Mouse (Mus musculus) lung, postnatal 4 days (tissue): ENCODE measurements around the gene Pgam2.

Experiments used
- DNase-seq, 2 experiments: peaks; one replicate each; pipeline ENCODE4 v3.0.0; 2021

Gene Pgam2

DNA sequence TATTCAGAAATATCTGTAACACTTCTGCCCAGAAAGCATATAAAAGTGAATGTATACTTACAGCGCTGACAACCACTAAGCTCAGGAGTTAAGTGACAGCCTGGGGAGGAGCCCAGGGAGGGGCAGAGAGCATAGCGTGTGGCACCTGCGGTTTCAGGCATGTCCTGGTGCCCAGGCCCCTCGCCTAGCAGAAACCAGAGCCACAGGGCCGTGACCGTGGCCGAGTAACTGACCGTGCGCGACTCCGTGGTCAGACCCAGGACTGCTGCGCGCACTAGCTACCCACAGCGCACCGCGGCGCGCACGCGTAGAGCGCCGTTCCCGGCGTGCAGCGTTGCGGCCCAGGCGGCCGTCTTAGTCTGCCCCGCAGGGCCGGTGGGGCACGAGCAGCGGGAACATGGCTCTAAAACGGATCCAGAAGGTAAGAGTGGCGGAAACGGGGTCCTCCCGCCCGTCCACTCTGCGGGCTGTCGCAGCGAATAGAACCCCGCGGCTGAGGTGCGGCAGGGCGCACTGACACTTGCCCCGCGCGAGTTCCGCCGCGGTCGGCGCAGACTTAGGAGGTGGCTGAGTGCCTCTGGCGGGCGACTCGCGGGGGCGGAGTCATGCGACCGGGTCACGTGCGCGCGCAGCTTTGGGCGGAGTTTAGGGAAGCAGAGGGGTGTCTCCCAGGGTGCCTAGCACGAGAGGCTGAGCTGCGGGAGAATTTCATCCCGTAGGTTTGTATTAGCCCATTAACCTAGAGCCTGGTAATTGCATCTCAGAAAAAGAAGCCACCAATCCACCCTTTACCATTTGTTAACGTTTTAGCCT lies 41.5 kb downstream of the Pgam2 start, which contains the start of gene Urgcp:
Urgcp (minus strand) TSS at position 557 of the 813 bp plus-strand sequence.
- DNase-seq: peak; percentile 95 to 96

- DNase-seq: no peak
Observed at GRCm38 (mm10) chr11:5753755-5754154, 49.8 kb downstream of the Pgam2 start.
